Mouse (Mus musculus) activated CD4-positive, CD25-positive, alpha-beta regulatory T cell, adult 4 months (primary cell): ENCODE results near the gene Rpusd1. TPM values are rescaled to one million over a fixed set of nuclear protein-coding genes. Genes with fewer than 3 reads are reported as not detected.

Source experiments
- polyA plus RNA-seq, 2 experiments: library from polyadenylated mRNA; unstranded; fragments of 100-300 nt; shearing (Covaris generic); gene quantifications; one replicate each; pipeline ENCODE4 v1.2.1; 2017

Rpusd1 gene
- polyA plus RNA-seq, 2 experiments from 2014 or later, result 9.3 to 10.3 TPM

Other genes starting within 250 kb of the Rpusd1 start
- gene Sstr5, start 230.4 kb upstream of the Rpusd1 start, polyA plus RNA-seq, result not detected
- under 1 TPM in 1 of 2 experiments, not detected in 1; 0.25 TPM for gene Sox8, start 157.0 kb upstream of the Rpusd1 start, polyA plus RNA-seq
- 10 to 100 TPM; 12.1 to 16.7 TPM for gene Lmf1, start 148.6 kb upstream of the Rpusd1 start, polyA plus RNA-seq
- gene Gng13, start 10.5 kb upstream of the Rpusd1 start, polyA plus RNA-seq, result not detected
- 1 to 10 TPM; 4.0 to 6.7 TPM for gene Chtf18, start 251 bp upstream of the Rpusd1 start, polyA plus RNA-seq
- gene Mslnl, start 8.4 kb downstream of the Rpusd1 start, polyA plus RNA-seq, result under 1 TPM in 1 of 2 experiments, not detected in 1; 0.18 TPM
- gene Msln, start 26.7 kb downstream of the Rpusd1 start, polyA plus RNA-seq, result not detected
- 10 to 100 TPM; 15.6 to 20.9 TPM for gene Narfl, start 46.1 kb downstream of the Rpusd1 start, polyA plus RNA-seq
- 10 to 100 TPM; 27.2 to 30.3 TPM for gene Haghl, start 58.0 kb downstream of the Rpusd1 start, polyA plus RNA-seq
- gene Ccdc78, start 58.9 kb downstream of the Rpusd1 start, polyA plus RNA-seq, result under 1 TPM in 1 of 2 experiments, not detected in 1; 0.62 TPM
- 100 to 1,000 TPM; 196 to 238 TPM for gene Fam173a, start 65.2 kb downstream of the Rpusd1 start, polyA plus RNA-seq
- not detected for gene AC134908.4, start 68.0 kb downstream of the Rpusd1 start, polyA plus RNA-seq
- gene Metrn, start 69.5 kb downstream of the Rpusd1 start, polyA plus RNA-seq, result 1 to 10 TPM; 2.2 to 4.6 TPM
- gene Fbxl16, start 81.4 kb downstream of the Rpusd1 start, polyA plus RNA-seq, result under 1 TPM in 1 of 2 experiments, not detected in 1; 0.16 TPM
- 10 to 100 TPM; 11.9 to 17.9 TPM for gene Wdr24, start 96.0 kb downstream of the Rpusd1 start, polyA plus RNA-seq
- 10 to 100 TPM; 11.4 to 21.9 TPM for gene Jmjd8, start 101.2 kb downstream of the Rpusd1 start, polyA plus RNA-seq
- 10 to 100 TPM; 68.3 to 85.7 TPM for gene Stub1, start 105.7 kb downstream of the Rpusd1 start, polyA plus RNA-seq
- 1 to 10 TPM in 1 of 2 experiments, not detected in 1; 1.1 TPM for gene Rhbdl1, start 109.6 kb downstream of the Rpusd1 start, polyA plus RNA-seq
- gene Gm20683, start 114.1 kb downstream of the Rpusd1 start, polyA plus RNA-seq, result 1 to 10 TPM in 1 of 2 experiments, not detected in 1; 1.1 TPM
- gene Rhot2, start 117.2 kb downstream of the Rpusd1 start, polyA plus RNA-seq, result 10 to 100 TPM; 18.4 to 29.8 TPM
- gene Wdr90, start 133.8 kb downstream of the Rpusd1 start, polyA plus RNA-seq, result 1 to 10 TPM; 3.8 to 8.3 TPM
- 1 to 10 TPM; 2.2 to 6.9 TPM for gene Mcrip2, start 141.1 kb downstream of the Rpusd1 start, polyA plus RNA-seq
- 100 to 1,000 TPM in 1 of 2 experiments, 10 to 100 TPM in 1; 88.3 to 119 TPM for gene Mettl26, start 147.4 kb downstream of the Rpusd1 start, polyA plus RNA-seq
- gene Wfikkn1, start 153.2 kb downstream of the Rpusd1 start, polyA plus RNA-seq, result under 1 TPM; 0.48 to 0.82 TPM
- 1 to 10 TPM; 5.1 to 5.6 TPM for gene Rab40c, start 192.1 kb downstream of the Rpusd1 start, polyA plus RNA-seq
- 10 to 100 TPM; 19.0 to 26.6 TPM for gene Pigq, start 217.3 kb downstream of the Rpusd1 start, polyA plus RNA-seq
- gene Nhlrc4, start 217.3 kb downstream of the Rpusd1 start, polyA plus RNA-seq, result not detected
- not detected for gene A930017K11Rik, start 224.9 kb downstream of the Rpusd1 start, polyA plus RNA-seq